Mouse (Mus musculus) frontal cortex, postnatal 36 days (tissue): Measurements from ENCODE around the gene Nrxn2.

Source experiments
- DNase-seq, 2 experiments: peaks; one replicate each; pipeline ENCODE4 v3.0.0; 2022; ENCODE audit warnings: low spot score in 2 of 2

The Nrxn2 gene

GRCm38 (mm10) chr19:6542367-6543034 is 124.0 kb downstream of the Nrxn2 start, which contains the start of gene Slc22a12:
Gene Slc22a12, minus strand, starts transcription at chr19:6543032.
- no peak for DNase-seq

GRCm38 (mm10) chr19:6543035-6543383 is 124.5 kb downstream of the Nrxn2 start:
- no peak for DNase-seq

GRCm38 (mm10) chr19:6543518-6543917 is 125.0 kb downstream of the Nrxn2 start:
- no peak for DNase-seq

GRCm38 (mm10) chr19:6544712-6545111 is 126.2 kb downstream of the Nrxn2 start:
- no peak for DNase-seq

- no peak for DNase-seq
Measured at GRCm38 (mm10) chr19:6545481-6545880, 127.0 kb downstream of the Nrxn2 start.

DNA sequence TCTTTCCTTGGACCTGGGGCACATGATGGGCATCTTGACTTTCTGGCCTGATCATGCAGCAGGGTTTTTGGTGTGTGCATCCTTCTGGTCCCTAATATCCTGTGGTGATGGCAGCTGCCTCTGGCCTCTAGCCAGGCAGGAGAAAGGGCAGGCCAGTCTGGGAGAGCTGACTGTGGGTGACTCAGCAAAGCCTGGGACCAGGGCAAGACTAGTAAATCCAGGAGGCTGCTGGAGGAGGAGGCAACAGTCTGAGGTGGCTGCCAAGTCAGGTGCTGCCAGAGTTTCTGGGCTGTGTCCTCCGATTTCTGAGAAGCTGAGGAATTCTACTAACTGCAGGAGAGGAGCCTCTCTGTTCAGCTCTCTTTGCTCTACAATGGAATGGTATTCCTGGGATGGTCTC is 127.6 kb downstream of the Nrxn2 start:
- DNase-seq, result no peak

DNA sequence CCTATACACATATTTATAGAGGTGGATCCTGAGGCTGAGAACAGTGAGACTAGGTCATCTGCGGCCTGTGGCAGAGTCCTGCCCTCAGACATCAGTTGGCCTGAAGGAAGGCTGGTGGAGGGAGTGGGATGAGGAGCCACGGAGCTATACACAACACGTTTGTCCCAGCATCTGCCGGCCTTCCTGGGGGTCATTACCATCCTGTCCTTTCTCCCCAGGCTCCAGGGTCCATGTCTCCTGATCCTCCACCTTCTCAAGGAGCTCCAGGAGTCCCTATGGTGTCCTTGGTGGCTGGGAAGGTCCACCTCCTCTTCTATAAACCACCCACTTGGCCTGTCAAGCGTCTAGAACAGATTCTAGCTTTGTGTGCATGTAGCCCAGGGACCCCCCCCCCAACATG is 129.3 kb downstream of the Nrxn2 start:
- no peak for DNase-seq

GRCm38 (mm10) chr19:6548431-6549410 is 130.2 kb downstream of the Nrxn2 start:
- DNase-seq, result peak in 1 of 2 experiments; percentile 34

DNA sequence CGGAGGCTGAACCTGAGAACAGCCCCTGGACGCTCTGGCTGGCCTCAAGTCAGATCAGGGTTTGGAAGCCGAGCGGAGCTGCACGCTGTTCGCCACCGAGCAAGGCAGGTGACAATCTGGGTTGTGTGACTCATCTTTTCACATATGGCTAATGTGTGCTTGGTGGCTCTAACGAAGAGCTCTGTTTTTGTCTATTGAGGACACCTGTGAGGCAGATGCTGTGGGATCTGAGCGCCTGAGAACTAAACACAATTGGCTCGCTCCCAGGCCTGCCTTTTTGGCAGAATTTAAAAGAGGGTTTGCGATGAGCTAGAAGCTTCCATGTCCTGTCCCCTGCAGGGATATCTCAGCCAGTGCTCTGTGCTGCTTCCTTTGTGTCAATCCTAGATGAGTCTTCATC is 131.0 kb downstream of the Nrxn2 start:
- DNase-seq, result peak in 1 of 2 experiments; percentile 46

DNA sequence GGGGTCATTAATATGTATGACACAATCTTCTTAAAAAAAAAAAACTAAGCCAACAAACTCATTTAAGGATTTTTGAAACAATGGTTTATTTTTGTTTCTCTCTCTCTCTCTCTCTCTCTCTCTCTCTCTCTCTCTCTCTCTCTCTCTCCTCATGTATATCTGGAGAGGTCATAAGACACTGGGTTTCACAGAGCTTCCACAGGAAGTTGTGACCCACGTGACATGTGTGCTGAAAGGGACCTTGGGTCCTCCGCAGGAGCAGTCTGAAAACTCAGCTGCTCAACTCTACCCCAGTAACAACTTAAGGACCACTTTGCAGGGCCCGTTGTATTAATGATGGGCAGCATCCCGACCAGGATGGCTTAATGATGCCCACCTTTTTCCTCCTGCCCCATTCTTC is 132.7 kb downstream of the Nrxn2 start:
- DNase-seq, result no peak

DNA sequence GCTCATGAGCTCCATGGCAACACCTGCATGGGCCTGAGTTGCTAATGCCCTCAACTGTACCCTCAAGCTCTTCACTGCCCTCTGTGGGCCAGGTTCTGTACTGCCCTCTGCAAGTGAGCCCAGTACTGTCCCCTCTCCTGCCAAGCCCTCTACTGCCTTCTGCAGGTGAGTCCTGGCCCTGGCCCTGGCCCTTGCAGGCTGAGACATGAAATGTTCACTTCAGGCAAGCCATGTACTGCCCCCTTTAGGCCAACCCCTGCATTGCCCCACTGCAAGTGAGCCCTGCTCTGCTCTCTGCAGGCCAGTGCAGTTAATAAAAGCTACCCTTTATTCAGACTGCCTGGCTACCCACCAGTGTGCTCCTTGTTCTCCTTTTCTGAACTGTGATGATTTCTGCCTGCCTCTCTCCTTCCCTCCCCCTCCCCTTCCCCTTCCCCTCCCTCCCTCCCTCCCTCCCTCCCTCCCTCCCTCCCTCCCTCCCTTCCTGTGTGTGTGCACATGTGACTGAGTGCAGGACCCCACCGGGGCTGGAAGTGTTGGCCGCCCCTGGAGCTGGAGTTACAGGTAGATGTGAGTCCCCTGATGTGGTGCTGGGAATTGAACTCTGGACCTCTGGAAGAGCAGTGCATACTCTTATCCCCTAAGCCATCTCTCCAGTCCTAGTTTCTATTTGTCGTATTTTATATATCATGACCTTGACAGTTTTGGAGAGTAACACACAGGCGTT is 133.9 kb downstream of the Nrxn2 start:
- DNase-seq, result peak in 1 of 2 experiments; percentile 60

DNA sequence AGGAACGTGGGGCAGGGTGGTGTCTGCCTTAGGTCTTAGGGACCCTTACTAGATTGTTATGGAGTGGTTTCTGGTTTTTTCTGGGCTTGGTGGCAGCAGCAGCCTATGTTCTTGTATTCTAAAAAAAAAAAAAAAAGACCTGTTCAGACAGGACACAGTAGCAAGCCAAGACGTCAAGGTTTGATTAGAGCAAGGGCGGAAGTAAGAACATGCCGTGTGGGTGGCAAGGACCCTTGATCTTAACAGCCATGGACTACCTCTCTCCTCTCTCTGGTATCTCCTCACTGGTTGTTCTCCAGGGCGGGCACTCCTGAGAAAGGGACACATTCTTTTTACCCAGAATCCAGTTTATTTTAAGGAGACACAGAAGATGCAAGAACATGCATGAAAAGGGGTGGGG is 134.6 kb downstream of the Nrxn2 start:
- no peak for DNase-seq

GRCm38 (mm10) chr19:6553819-6554582 is 135.5 kb downstream of the Nrxn2 start:
- no peak for DNase-seq

DNA sequence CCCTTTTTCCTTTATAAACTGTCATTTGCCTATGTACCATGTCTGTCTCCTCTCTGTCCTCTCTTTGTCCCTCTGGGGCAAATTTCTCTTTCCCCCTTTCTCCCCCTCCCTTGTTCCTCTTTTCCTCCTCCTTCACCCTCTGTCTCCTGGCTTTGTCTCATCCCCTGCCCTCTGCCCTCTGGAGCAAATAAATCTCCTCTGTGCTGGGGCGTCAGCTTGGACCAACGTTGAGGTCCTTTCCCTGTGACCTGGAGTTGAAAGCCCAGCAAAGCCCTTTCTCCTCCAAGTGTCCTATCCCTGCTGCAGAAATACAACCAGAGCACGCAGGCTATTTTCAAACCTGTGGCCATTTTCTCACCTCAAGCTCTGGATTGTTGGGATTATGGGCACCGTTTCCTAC is 141.0 kb downstream of the Nrxn2 start:
- DNase-seq, result no peak

- no peak for DNase-seq
Measured at GRCm38 (mm10) chr19:6560246-6560815, 141.8 kb downstream of the Nrxn2 start.

DNA sequence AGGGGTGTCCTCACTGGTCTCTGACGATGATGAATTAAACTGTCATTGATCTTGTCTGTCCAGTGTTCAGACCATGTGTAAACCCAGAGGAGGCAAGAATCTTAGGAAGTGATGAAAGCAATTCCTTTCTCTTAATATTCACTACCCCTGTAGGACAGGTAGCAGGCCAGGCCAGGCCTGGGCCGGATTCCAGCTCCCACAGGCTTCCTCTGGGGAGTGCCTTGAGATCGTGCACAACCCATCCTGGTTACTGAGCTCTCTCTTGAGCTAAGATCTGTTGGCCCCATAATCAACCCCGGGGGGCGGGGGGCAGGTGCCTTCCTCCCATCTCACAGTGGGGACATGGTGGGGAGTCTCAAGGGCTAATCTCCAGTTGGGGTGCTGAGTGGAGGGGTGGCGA is 146.6 kb downstream of the Nrxn2 start:
- no peak for DNase-seq

- no peak for DNase-seq
Measured at GRCm38 (mm10) chr19:6566450-6566849, 147.9 kb downstream of the Nrxn2 start.

DNA sequence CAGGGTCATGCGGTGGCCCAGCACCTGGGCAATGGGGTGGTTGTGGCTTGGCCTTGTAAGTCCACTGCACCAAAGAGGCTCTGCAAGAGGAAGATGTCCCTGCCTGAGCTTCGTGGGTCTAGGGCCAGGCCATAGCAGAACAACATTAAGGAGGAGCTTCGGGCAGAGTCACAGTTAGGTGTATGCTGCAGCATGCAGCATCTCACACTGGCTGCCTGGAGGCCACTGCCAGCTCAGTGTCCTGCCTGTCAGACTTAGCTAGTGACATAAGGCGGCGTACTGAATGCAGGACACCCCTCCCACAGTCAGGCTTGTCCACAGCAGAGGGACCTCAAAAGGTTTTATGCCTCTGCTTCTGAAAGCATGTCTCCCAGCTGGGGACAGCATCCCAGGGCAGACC is 150.5 kb downstream of the Nrxn2 start:
- no peak for DNase-seq

GRCm38 (mm10) chr19:6569561-6569960 is 151.0 kb downstream of the Nrxn2 start:
- no peak for DNase-seq

DNA sequence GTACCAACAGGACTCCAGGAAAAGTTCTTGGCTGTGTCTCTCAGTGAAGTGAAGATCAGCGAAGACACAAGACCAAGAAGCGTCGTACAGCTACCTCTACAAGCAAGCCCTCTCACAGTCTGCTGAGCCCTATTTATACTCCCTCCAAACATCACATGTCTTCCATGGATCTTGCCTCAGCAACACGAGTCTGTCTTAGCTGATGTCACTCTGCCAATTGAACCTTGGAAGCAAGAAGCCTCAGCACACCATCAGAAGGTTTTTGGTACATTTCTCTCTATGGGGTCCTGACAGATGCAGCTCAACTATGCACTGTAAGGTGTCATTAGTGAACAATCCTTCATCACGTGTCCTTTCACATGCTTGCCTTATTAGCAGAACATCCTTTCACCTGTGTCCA is 152.9 kb downstream of the Nrxn2 start:
- no peak for DNase-seq

GRCm38 (mm10) chr19:6572001-6572400 is 153.5 kb downstream of the Nrxn2 start:
- no peak for DNase-seq
